Comparison of ENCODE assay signal across 32 mouse cellular contexts in genomic region chr8:78083012-78083411, GRCm38 (mm10).
"Had no signal": no experiment of that assay in that cellular context is flagged by ENCODE, and none has a peak within 500 bp of the region (broad histone marks: within the 10 kb centered on the region; RNA-seq: fewer than 3 reads in every experiment).

No protein-coding gene starts in this region.

- ATAC-seq: liver, embryonic 12.5 days; liver, postnatal 0 days; midbrain, embryonic 13.5 days; midbrain, embryonic 15.5 days; midbrain, embryonic 16.5 days had no signal

- H3K27me3 ChIP-seq: limb, embryonic 12.5 days; limb, embryonic 13.5 days; limb, embryonic 15.5 days; liver, embryonic 12.5 days; liver, embryonic 13.5 days; liver, embryonic 15.5 days; lung, embryonic 15.5 days; megakaryocyte, embryonic 14.5 days; midbrain, embryonic 12.5 days; midbrain, embryonic 13.5 days; midbrain, embryonic 15.5 days; neural tube, embryonic 12.5 days; neural tube, embryonic 13.5 days had no signal

- DNase-seq: left cerebral cortex, postnatal 4 days; liver; liver, embryonic 13.5 days; liver, postnatal 0 days; lung, adult 18-20 months; lung, adult 2 months; lung, embryonic 14.5 days; lung, postnatal 10 days; lung, postnatal 14 days; lung, postnatal 36 days; lung, postnatal 4 days; midbrain, embryonic 14.5 days had no signal

- H3K9me3 ChIP-seq: limb, embryonic 10.5 days; limb, embryonic 15.5 days; liver, embryonic 12.5 days; liver, embryonic 13.5 days; liver, embryonic 15.5 days; lung, embryonic 15.5 days; midbrain, embryonic 10.5 days; midbrain, embryonic 12.5 days; midbrain, embryonic 13.5 days; midbrain, embryonic 15.5 days; neural tube, embryonic 12.5 days; neural tube, embryonic 13.5 days had no signal

- H3K4me1 ChIP-seq: limb, embryonic 10.5 days; limb, embryonic 12.5 days; limb, embryonic 13.5 days; limb, embryonic 15.5 days; liver, embryonic 15.5 days; lung, embryonic 15.5 days; megakaryocyte, embryonic 14.5 days; midbrain, embryonic 10.5 days; midbrain, embryonic 12.5 days; midbrain, embryonic 13.5 days; midbrain, embryonic 15.5 days; neural tube, embryonic 12.5 days; neural tube, embryonic 13.5 days had no signal

- H3K4me3 ChIP-seq: limb, embryonic 10.5 days; limb, embryonic 12.5 days; limb, embryonic 13.5 days; limb, embryonic 15.5 days; liver, embryonic 12.5 days; liver, embryonic 13.5 days; liver, embryonic 15.5 days; lung, embryonic 15.5 days; megakaryocyte, embryonic 14.5 days; midbrain, embryonic 10.5 days; midbrain, embryonic 12.5 days; midbrain, embryonic 13.5 days; midbrain, embryonic 15.5 days; myocyte; neural tube, embryonic 12.5 days; neural tube, embryonic 13.5 days had no signal

- H3K27ac ChIP-seq: limb, embryonic 10.5 days; limb, embryonic 12.5 days; limb, embryonic 13.5 days; limb, embryonic 15.5 days; liver, embryonic 12.5 days; liver, embryonic 13.5 days; liver, embryonic 14.5 days; liver, embryonic 15.5 days; lung, embryonic 15.5 days; macrophage; midbrain, embryonic 10.5 days; midbrain, embryonic 12.5 days; midbrain, embryonic 13.5 days; midbrain, embryonic 15.5 days; neural tube, embryonic 12.5 days; neural tube, embryonic 13.5 days had no signal

- H3K4me2 ChIP-seq: limb, embryonic 12.5 days; limb, embryonic 13.5 days; limb, embryonic 15.5 days; liver, embryonic 11.5 days; liver, embryonic 12.5 days; liver, embryonic 13.5 days; liver, embryonic 15.5 days; lung, embryonic 14.5 days; lung, embryonic 15.5 days; midbrain, embryonic 11.5 days; midbrain, embryonic 12.5 days; midbrain, embryonic 13.5 days; midbrain, embryonic 15.5 days; neural tube, embryonic 12.5 days; neural tube, embryonic 13.5 days had no signal

- H3K36me3 ChIP-seq: limb, embryonic 10.5 days; limb, embryonic 12.5 days; limb, embryonic 13.5 days; limb, embryonic 15.5 days; liver, embryonic 12.5 days; liver, embryonic 13.5 days; liver, embryonic 15.5 days; lung, embryonic 15.5 days; midbrain, embryonic 10.5 days; midbrain, embryonic 12.5 days; midbrain, embryonic 13.5 days; midbrain, embryonic 15.5 days; neural tube, embryonic 12.5 days; neural tube, embryonic 13.5 days had no signal

- H3K9ac ChIP-seq: limb, embryonic 12.5 days; limb, embryonic 13.5 days; limb, embryonic 15.5 days; liver, embryonic 12.5 days; liver, embryonic 13.5 days; liver, embryonic 14.5 days; liver, embryonic 15.5 days; liver, postnatal 0 days; lung, embryonic 14.5 days; lung, embryonic 15.5 days; midbrain, embryonic 12.5 days; midbrain, embryonic 13.5 days; midbrain, embryonic 15.5 days; neural tube, embryonic 12.5 days; neural tube, embryonic 13.5 days had no signal
